Mouse (Mus musculus): ENCODE measurements around the gene Etnk1.
"Not testable (repeated sequence)": the region's sequence is repeated elsewhere in the genome, so short reads cannot be mapped to it uniquely, and the experiment has no call there.

Etnk1 gene

DNA sequence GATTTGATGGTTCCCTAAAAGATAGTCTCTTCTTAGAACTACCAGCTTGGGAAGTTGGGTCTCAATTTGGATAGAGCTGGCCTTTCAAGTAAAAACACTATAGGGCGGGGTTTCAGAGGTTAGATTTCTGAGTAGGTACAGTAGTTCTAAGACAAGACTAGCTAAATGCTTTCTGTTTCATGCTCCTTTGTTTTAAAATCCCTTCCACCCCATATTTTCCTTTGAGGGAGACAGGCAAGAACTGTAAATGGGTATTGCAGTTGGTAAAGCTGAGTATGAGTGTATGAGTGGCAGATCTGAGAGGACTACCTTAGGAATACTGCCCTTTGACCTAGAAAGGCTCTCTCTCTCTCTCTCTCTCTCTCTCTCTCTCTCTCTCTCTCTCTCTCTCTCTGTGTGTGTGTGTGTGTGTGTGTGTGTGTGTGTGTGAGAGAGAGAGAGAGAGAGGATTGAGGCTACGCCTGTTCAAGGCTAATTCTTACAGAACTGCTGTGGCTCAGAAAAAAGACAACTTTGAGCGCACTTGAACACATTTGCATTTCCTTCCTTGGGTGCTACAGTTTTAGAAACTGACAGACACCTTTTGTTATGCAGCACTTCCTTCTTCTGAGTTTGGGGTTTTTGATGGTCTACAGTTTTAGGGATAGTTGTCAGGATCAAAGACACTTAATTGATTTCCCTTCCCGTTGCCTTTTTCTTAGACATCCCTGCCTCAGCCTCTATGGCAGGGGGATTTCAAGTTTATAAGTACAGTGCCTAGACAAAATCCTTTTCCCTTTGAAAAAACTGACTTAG, 3.3 kb downstream of the Etnk1 start:
- no peak for DNase-seq (ENCODE audit: extremely low read depth, low read depth, low spot score)

- DNase-seq (ENCODE audit: extremely low read depth, low read depth, low spot score) = no peak
These were observed 4.0 kb downstream of the Etnk1 start for GRCm38 (mm10) chr6:143171066-143171465.

GRCm38 (mm10) chr6:143171781-143172465, 4.9 kb downstream of the Etnk1 start:
- no peak for DNase-seq (ENCODE audit: extremely low read depth, low read depth, low spot score)

DNA sequence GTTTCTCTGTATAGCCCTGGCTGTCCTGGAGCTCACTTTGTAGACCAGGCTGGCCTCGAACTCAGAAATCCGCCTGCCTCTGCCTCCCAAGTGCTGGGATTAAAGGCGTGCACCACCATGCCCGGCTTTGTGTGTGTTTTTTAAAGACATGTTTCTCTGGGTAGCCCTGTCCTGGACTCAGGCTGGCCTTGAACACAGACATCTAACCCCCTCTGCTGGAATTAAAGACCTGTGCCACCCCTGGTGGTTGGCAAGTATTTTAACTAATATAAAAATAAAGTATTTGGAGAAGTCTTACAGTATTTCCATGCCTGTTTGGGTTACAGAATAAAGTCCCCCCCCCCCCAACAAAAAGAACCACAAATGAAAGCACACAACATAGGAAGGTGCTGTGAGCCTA, 5.7 kb downstream of the Etnk1 start:
- not testable (repeated sequence) for DNase-seq (ENCODE audit: extremely low read depth, low read depth, low spot score)

DNA sequence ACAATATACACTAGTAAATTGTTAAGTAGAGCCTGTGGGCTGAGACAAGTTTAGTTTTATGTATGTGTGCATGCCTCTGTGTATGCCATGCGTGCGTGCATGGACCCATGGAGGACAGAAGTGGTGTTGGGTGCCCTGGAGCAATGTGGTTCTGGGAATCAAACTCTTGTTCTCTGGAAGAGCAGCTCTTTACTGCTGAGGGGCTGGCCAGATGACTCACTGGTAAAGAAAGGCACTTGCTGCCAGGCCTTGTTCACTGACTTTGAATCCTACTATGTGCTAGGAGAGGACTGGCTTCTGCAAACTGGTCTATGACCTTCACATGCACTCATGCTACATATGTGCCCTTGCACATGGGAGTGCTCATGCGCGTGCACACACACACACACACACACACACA, 7.2 kb downstream of the Etnk1 start:
- no peak for DNase-seq (ENCODE audit: extremely low read depth, low read depth, low spot score)

DNA sequence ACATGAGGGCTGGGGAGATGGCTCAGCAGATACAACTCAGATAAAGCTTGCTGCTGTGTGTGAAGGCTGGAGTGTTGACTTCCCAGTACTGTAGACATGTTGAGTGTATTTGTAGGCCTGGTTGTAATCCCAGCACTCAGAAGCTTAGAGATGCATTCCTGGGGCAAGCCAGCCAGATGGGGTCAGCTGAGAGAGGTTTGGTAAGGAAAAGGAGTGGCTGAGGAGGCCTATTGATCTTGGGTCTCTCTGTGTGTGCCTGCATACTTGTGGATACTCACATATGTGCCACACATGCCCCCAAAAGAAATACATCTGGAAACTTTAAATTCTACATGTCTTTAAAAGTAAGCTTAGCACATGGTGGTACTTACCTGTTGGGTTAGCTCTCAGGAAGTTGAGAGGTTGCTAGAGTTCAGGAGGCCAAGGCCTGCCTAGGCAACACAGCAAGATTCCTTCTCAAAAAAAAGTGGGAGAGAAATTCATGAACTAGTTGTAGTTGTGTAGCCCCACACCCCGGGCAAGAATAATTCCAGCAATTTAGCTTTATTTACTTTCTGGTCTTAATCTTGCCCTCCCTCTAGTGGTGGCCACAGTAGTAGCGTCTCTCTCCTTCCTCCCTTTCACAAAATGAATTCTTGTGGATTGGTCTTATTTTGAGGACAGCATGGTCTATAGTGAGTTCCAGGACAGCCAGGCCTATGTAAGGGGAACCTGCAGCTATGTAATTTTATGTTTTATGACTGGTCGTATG, 8.1 kb downstream of the Etnk1 start:
- no peak for DNase-seq (ENCODE audit: extremely low read depth, low read depth, low spot score)

GRCm38 (mm10) chr6:143176076-143176475, 9.1 kb downstream of the Etnk1 start:
- no peak for DNase-seq (ENCODE audit: extremely low read depth, low read depth, low spot score)

GRCm38 (mm10) chr6:143176591-143176990, 9.6 kb downstream of the Etnk1 start:
- no peak for DNase-seq (ENCODE audit: extremely low read depth, low read depth, low spot score)

DNA sequence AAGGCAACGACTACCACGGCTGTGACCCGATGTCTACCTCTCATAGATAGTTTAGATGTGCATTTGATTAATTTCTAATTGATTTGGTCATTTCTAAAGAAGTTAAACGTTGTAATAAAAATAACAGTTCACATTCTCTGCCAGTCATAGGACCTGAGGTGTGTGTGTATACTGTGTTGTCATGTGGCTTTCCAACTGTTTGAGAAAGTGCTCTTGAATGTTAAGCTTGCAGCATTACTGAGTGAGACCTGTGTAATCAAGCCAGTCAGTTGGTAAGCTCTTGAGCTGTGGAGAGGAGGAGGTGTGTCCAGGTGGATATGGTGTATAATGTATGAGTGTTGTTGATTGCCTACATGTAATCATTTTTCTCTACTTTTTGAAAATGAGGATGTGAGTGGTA, 12.2 kb downstream of the Etnk1 start:
- DNase-seq (ENCODE audit: extremely low read depth, low read depth, low spot score) = no peak

DNA sequence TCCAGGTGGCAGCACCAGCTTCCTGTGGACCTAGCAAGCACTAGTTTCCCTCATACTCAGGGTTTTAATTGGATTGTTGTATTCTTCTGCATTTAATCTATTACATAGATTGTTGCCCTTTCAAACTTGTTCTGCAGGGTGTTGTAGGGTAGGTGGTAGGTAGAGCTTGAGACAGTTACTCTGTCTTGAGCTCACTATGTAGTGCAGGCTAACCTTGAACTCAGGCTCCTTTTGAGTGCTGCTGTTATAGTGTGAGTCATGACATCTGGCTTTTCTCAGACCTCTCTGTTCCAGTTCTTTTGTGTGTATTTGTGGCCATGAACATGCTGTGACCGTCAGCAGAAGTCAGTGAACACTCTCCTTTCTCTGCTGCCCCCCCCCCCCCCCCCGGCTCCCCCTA, 12.7 kb downstream of the Etnk1 start:
- DNase-seq (ENCODE audit: extremely low read depth, low read depth, low spot score) = no peak

GRCm38 (mm10) chr6:143180511-143180910, 13.5 kb downstream of the Etnk1 start:
- DNase-seq (ENCODE audit: extremely low read depth, low read depth, low spot score) = no peak

- DNase-seq (ENCODE audit: extremely low read depth, low read depth, low spot score) = no peak
These were observed 17.1 kb downstream of the Etnk1 start for GRCm38 (mm10) chr6:143184099-143184498.

DNA sequence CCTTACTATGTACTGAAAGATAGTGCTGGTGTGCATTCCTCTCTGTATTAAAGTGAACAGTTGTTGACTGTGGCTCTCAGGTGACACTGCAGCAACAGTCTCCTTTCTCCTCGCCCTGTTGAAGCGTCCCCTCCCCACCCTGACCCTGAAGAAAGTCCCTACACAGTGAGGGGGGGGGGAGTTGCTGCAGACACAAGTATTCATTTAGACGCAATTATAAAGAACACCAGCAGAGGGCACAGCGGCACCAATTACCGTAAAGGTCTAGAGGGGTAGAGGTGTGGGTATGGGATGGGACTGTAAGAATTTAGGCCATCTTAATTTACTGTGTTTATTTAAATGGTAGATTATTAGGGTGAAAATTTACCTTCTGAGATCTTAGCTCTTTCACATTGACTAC, 17.7 kb downstream of the Etnk1 start:
- DNase-seq (ENCODE audit: extremely low read depth, low read depth, low spot score) = no peak

- DNase-seq (ENCODE audit: extremely low read depth, low read depth, low spot score) = no peak
These were observed 23.9 kb downstream of the Etnk1 start for GRCm38 (mm10) chr6:143190838-143191476.

GRCm38 (mm10) chr6:143191477-143192098, 24.6 kb downstream of the Etnk1 start:
- DNase-seq (ENCODE audit: extremely low read depth, low read depth, low spot score) = no peak

GRCm38 (mm10) chr6:143192709-143193108, 25.7 kb downstream of the Etnk1 start:
- DNase-seq (ENCODE audit: extremely low read depth, low read depth, low spot score) = no peak

GRCm38 (mm10) chr6:143193166-143193565, 26.1 kb downstream of the Etnk1 start:
- peak; percentile 47 for DNase-seq (ENCODE audit: extremely low read depth, low read depth, low spot score)

- DNase-seq (ENCODE audit: extremely low read depth, low read depth, low spot score) = no peak
These were observed 26.6 kb downstream of the Etnk1 start for GRCm38 (mm10) chr6:143193641-143194040.

DNA sequence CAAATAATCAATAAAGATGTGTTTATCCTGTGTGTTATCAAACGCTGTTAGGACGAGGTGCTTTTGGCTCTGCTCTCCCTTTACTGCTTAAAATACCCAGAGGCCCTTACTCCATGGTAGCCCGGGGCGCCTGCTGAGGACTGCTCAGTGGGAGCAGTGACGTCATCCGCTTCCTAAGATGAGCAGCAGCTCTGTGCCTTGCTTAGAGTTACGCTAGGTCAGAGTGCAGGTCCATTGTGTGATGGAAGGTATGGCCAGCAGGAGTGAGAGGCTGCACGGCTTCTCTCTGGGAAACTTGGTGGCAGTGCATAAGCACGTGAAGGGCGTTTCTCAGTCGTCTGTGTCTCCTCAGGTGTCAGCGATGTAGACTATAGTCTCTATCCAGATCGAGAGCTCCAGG, 30.0 kb downstream of the Etnk1 start:
- DNase-seq (ENCODE audit: extremely low read depth, low read depth, low spot score) = no peak

DNA sequence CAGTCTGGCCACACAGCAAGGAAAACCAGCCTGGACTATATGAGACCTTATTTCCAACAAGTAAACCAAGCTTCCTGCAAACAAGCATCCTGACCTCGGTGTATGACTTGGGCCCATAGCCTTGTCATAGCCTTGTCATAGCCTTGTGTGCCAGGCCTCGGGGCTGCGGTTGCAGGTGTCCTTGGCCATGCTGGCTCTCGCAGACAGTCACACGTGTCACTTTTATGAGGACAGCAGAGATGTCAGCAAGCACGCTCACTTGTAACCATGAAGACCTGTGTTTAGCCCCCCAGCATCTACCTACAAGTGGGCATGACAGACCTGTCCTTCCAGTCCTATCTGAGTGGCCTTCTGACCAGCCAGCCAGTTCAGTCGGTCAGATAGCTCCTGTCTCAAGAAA, 31.4 kb downstream of the Etnk1 start:
- no peak for DNase-seq (ENCODE audit: extremely low read depth, low read depth, low spot score)

GRCm38 (mm10) chr6:143203097-143203496, 36.1 kb downstream of the Etnk1 start:
- no peak for DNase-seq (ENCODE audit: extremely low read depth, low read depth, low spot score)
